Mouse (Mus musculus) left cerebral cortex, postnatal 4 days (tissue): ENCODE measurements around the gene D630039A03Rik. TPM values are rescaled to one million over a fixed set of nuclear protein-coding genes. Genes with fewer than 3 reads are reported as not detected.
A peak's percentile ranks its signal among the peaks of the same experiment; 100 is the strongest.
"Not testable (repeated sequence)": the region's sequence is repeated elsewhere in the genome, so short reads cannot be mapped to it uniquely, and the experiment has no call there.

Experiments
- DNase-seq: peaks from one replicate; pipeline ENCODE4 v3.0.0-alpha.2; 2022
- intact Hi-C: fragments of 180-260 bp; cut with DNase I; formaldehyde crosslinking; loops from one replicate; pipeline ENCODE4 v1.15.1; 2025
- total RNA-seq, 2 experiments: library from RNA; stranded (reverse); gene quantifications; 2 replicates each; pipeline ENCODE4 v1.2.3; 2021

The D630039A03Rik gene
- total RNA-seq, 2 experiments from 2014 or later = not detected

DNA sequence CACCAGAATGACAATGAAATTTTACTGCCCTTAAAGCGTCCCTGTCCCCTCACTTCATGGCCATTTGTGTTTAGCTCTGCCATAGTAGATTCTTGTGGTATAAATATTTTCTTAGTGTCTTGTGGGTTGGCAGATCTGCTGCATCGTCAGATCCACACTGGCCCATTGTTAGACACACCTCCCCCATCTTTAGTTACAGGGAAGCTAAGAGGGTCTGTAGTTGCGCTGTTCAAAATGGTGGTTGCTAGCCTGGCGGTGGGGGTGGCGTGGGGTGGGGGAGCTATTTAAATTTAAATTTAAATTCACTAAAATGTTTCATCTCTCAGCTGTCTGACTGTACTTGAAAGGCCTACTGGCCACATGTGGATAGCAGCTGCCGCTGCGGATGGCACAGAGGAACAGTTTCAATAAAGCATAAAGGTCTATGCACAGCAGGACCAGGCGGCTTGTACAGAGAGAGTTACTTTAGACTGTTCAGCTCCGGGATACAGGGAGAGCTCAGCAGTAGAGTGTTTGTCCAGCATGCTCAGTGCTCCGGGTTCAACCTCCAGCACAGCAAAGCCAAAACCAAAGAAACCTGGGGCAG lies 24.0 kb downstream of the D630039A03Rik start:
- DNase-seq = no peak
- intact Hi-C loops = no loop called here

DNA sequence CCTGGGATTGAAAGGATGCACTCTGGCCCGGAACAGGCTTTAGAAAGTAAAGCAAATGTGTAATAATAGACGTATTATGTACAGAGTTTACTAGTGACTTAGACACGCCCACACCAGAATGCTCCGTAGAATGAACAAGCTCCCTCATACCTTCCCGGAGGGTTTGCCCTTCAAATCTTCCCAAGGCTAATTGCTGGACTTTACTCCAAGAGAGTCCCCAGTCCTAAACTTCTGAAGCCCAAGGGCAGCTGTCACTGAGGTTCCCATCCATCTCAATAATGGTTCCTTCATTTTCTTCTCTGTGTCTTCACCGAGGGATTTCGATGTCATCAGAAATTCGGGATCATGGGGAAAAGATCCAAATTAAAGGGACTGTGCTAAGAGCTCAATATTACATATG lies 26.3 kb downstream of the D630039A03Rik start:
- intact Hi-C loops = no loop called here

DNA sequence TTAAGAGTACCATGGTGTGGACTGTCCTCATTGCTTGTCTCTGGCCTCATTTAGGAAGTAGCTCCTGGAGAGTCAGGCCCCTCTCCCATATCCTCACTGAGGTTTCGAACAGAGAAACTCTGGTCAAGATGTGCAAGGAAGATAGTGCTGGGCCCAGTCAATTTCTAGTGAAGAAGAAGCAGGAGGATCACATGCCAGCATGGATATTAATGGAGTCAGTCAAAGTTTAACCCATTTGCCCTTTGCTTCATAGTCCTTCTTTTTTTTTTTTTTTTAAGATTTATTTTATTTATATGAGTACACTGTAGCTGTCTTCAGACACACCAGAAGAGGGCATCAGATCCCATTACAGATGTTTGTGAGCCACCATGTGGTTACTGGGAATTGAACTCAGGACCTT lies 27.1 kb downstream of the D630039A03Rik start:
- DNase-seq, intact Hi-C loops: not testable (repeated sequence)

More for the DNA sequence above, 26.3 kb downstream of the D630039A03Rik start:
- no peak for DNase-seq

DNA sequence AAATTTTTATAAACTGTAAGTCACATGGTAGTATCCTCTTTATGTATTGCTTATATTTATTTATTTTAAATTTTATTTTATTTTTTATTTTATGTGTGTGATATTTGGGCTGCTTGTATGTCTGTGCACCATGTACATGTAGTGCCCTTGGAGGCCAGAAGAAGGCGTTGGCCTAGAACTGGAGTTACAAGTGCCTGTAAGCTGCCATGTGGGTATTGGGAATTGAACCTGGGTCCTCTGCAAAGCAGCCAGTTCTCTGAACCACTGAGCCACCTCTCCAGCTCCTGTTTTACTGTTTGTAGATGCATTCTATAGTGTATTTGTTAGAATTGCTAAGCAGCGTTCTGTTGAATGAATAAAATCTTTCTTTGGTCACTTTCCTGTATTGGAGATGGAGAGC lies 27.9 kb downstream of the D630039A03Rik start:
- intact Hi-C loops = no loop called here
- DNase-seq = no peak

DNA sequence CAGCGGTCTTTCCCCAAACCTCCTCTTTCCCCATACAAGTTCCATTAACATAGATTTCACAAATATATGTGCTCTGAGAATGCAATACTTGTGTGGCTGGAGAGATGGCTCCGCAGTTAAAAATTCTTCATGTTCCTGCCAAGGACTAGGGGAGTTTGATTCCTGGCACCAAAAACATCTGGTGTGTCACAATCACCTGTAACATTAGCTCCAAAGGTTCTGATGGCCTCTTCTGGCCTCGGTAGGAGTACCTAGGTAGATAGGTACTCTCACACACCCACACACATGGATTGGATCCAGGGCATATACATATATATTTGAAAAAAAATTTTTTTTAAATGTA lies 29.2 kb downstream of the D630039A03Rik start:
- DNase-seq = no peak
- intact Hi-C loops = no loop called here

- DNase-seq = peak; percentile 66
- intact Hi-C loops = no loop called here
These were observed 29.8 kb downstream of the D630039A03Rik start for GRCm38 (mm10) chr4:57886066-57886887.

DNA sequence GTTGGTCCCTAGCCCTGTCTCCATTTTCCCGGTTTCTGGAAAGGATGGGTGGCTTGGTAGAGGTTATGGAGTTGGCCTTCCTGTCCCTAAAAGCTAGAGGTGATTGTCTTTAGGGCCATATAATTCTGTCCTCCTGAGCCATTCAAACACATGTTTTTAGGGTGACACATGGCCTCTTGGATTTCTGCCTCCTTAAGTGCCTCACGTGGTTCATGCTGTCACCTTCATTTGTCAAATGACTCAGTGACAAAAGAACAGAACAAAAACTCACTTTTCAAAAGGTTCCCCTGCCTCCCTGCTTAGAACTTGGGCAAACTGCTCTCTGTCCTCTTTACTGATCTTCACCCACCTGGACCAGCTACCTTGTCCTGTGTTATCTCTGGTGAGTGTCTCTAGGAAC lies 30.9 kb downstream of the D630039A03Rik start:
- DNase-seq = no peak
- intact Hi-C loops = no loop called here

GRCm38 (mm10) chr4:57884511-57884910 lies 31.6 kb downstream of the D630039A03Rik start:
- intact Hi-C loops = no loop called here
- no peak for DNase-seq

- intact Hi-C loops = no loop called here
- DNase-seq = peak; percentile 54
These were observed 32.3 kb downstream of the D630039A03Rik start for GRCm38 (mm10) chr4:57883520-57884421.

DNA sequence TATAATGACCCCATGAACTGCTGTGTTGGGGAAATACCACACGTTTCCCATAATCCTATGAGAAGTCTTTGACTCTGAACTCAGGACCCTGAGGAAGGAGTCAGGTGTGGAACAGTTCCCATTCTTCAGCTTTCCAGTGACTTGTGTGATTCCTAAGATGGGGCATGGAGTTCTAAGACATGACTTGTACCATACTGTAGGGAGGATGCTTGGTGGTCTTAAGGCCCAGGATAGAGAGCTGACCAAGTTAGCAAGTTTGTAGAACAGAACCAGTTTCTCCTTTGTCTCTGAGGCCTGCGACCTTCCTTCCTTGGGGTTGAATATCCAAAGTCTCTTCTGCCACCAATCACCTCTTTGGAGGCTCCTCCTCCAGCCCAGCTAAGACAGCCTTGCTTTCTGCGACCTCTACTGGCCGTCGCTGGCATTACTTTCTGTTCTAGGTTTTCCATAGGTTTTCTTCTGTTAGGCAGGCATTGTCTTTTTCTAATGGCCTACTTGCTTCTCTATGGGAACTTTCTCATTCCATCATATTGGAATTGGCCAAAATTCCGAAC lies 36.2 kb downstream of the D630039A03Rik start:
- peak; percentile 80 for DNase-seq
- intact Hi-C loops = no loop called here

DNA sequence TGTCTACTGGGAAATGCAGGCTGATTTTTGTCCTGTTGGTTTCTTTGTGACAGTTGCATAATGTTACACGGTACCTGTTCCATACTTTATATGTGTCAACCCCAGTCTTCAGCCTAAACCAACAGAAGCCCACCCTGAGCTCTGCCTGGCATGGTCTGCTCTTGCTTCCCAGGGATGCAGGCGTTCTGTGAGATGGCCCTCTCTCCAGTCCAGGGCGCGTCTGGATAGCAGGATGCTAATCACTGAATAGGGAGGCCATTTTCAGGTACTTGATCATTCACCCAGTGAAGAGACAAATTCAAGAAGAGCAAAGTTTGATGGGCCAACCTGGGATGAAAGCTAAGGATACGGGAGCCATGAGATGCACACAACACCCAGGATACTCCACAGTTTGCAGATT lies 37.0 kb downstream of the D630039A03Rik start:
- no peak for DNase-seq
- intact Hi-C loops = no loop called here

DNA sequence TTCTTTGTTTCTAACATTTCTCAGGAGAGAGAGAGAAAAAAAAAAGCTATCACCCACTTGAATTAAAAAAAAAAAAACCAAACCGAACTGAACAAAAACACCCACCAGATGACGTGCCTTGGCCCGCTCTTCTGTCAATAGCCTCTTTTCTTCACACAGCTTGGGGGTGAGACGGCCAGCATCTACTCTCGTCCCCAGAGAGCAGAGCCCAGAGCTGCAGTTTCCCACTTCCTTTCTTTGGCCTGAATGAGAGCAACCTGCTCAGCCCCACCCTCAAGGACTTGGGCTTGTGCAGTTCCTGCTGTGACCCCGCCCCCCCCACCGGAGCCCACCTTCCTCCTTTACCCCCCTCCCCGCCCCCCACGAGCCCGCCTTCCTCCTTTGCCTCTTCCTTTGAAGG lies 48.6 kb downstream of the D630039A03Rik start:
- intact Hi-C loops = no loop called here
- no peak for DNase-seq

- intact Hi-C loops = no loop called here
- no peak for DNase-seq
These were observed 49.1 kb downstream of the D630039A03Rik start for GRCm38 (mm10) chr4:57866990-57867389.

GRCm38 (mm10) chr4:57866088-57866487 lies 50.0 kb downstream of the D630039A03Rik start:
- intact Hi-C loops = no loop called here
- no peak for DNase-seq

DNA sequence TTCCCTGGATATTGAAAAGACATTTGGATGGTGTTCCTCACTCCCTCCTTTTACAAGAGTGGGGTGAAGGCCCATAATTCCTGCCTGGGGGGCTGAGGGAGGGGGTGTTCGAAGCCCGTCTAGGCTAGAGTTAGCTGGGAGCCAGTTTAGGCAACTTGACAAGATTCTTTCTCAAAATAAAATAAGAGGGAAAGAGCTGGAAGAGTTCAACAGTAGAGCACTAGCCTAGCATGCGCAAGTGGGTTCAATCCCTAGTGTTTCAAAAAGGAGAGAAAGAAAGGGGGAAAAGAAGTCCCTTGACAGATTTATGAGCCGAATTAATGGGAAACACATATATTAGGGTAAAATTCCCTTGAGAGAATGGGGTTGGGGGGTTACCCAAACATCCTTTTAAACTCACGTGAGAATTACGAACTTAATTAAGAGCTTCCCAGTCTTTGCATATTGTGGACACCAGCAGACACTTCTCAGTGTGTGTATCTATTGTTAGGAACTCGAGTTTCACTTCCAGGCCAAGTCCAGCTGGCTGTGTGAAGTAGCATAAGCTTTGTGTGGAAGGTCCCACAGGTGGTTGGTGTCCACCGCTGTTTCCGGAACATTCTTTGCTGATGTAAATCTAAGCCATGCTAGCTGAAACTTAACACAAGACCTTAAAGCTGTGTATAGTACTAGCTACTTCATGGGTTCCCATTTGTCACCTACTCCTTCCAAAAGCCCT lies 53.7 kb downstream of the D630039A03Rik start:
- DNase-seq = no peak
- intact Hi-C loops = no loop called here

DNA sequence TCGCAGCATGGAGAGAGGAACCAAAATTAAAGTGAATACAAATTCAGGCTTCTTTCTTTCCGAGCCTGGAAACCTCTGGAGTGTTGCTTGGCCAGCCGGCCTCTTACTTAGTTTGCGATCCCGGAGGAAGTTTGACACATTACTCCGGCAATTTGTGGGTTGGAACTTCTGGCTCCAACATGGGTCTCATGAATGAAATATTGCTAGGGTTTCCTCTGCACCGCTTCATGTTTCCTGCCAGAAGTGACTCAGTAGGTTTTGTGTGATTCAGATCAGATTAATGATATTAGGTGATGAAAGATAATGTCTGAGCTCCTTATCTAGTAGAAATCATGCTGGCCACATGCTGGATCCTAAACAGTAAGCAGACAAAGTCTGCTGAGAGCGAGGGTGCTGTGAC lies 54.2 kb downstream of the D630039A03Rik start:
- DNase-seq = no peak
- intact Hi-C loops = no loop called here

- no peak for DNase-seq
- intact Hi-C loops = no loop called here
These were observed 54.9 kb downstream of the D630039A03Rik start for GRCm38 (mm10) chr4:57861166-57861565.

- intact Hi-C loops = no loop called here
- DNase-seq = no peak
These were observed 55.9 kb downstream of the D630039A03Rik start for GRCm38 (mm10) chr4:57860204-57860611.
